Mouse (Mus musculus) hindlimb bud, embryonic 11.5 days (tissue): ENCODE results near the gene Ran.

Experiments
- DNase-seq: peaks from one replicate; pipeline ENCODE4 v3.0.0-alpha.2; 2012; ENCODE audit warnings: low read depth, low spot score; ENCODE audit errors: extremely low spot score

The Ran gene

GRCm38 (mm10) chr5:129010937-129011336, 8.9 kb upstream of the Ran start:
- DNase-seq = no peak

DNA sequence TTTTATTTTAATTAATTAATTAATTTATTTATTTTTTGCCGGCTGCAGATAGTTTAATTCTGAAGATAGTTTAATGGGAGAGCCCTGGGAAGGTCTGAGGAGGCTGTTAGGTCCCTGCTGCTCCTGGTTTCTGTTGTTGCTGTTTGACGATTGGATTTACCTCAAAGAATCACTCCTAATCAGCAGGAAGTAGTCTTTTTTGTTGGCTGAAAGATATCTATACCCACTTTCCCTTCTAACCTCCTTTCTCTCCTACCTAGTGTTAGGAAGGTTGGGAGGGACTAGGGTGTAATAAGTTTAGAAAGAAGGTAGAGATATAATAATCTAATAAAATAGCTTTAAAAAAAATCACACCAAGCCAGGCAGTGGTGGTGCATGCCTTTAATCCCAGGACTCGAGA, 4.8 kb upstream of the Ran start:
- DNase-seq = no peak

- no peak for DNase-seq
These were observed 4.3 kb upstream of the Ran start for GRCm38 (mm10) chr5:129015540-129015939.

DNA sequence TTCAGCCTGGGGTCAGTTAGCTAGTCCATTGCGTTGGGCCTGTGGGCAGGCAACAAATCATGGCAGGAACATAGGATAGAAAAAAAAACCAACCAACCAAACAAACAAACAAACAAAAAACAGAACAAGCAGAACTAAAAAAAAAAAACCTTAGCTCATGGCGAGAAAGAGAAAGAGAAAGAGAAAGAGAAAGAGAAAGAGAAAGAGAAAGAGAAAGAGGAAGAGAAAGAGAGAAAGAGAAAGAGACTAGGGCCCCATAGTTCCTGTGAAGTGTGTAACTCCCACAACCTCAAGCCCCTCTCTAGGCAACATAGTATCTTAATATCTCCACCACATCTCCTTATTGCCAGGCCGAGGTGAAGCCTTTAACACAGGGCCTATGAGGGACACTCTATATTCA, 3.5 kb upstream of the Ran start:
- DNase-seq = no peak

- no peak for DNase-seq
These were observed 933 bp upstream of the Ran start for GRCm38 (mm10) chr5:129018782-129019489.

DNA sequence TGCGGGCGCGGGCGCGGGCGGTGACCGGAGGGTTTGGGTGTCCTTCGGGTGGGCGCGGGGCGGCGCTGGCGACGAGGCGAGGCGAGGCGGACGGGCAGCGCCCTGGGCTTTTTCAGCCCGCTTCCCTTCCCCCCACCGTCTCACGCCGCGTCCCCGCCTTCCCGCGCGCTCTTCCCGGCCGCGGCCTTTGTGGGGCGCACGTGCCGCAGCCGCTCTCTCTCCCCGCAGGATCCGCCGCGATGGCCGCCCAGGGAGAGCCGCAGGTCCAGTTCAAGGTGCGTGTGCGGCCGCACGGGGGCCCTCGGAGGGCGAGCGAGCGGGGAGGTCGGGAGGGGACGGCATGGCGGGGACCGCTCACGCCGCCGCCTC, 415 bp downstream of the Ran start:
- no peak for DNase-seq

- no peak for DNase-seq
These were observed 862 bp downstream of the Ran start for GRCm38 (mm10) chr5:129020731-129021130.

DNA sequence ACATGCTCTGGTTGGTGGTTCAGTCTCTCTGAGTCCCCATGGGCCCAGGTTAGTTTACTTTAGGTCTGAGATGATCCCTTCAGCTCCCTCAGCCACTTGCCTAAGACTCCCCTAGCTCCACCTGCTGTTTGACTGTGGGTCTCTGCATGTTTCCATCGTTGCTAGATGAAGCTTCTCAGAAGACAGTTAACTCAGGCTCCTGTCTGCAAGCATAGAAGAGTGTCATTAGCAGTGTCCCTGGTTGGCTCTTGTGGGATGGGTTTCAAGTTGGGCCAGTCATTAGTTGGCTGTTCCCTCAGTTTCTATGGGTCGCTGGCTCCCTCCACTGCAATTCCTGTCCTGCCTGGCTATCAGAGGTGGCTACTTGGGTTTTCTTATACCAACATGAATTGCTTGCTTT, 5.2 kb downstream of the Ran start:
- DNase-seq = no peak

DNA sequence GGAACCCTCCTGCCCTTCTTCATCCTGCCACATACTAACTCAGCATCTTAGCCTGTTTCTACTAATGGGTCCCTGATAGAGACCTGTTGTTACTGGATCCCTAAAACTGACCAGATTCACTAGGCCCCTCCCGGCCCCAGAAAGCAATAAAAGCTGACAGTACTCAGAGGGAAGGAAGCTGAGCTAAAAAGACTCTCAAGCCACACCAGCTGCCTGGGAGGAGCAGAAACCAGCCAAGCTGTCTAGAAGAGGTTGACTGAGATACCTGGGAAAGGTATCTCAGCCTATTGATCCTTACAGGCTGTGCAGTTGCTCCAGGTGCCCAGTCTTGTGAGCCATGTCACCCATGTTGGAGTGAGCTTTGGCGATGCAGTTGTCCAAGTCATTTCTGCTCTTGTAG, 5.9 kb downstream of the Ran start:
- DNase-seq = no peak

- no peak for DNase-seq
These were observed 6.3 kb downstream of the Ran start for GRCm38 (mm10) chr5:129026171-129026570.

GRCm38 (mm10) chr5:129026637-129027036, 6.8 kb downstream of the Ran start:
- no peak for DNase-seq

DNA sequence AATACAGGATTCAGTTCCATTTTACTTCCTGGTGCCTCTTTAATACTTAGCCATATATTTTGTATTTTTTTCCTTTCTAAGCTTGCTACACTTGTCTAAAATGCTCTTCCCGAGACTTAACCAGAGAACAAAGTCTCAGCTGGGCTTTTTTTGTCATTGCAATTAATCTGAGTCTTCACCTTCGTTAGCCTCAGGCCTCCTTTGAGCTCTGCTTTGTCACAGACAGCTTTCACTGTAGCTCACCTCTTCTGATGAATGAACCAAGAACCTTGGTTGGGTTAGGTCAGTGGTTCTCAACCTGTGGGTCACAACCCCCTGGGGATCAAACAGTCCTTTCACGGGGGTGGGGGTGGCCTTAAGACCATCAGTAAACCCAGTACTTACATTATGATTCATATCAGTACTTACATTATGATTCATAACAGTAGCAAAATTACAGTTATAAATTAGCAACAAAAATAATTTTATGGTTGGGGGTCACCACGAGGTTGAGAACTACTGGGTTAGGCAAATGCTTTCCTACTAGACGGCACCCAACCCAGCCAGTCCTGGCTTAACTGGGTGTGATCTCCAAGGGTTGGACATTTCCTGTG, 9.4 kb downstream of the Ran start:
- DNase-seq = no peak

- DNase-seq = no peak
These were observed 16.8 kb downstream of the Ran start for GRCm38 (mm10) chr5:129036678-129037077.

DNA sequence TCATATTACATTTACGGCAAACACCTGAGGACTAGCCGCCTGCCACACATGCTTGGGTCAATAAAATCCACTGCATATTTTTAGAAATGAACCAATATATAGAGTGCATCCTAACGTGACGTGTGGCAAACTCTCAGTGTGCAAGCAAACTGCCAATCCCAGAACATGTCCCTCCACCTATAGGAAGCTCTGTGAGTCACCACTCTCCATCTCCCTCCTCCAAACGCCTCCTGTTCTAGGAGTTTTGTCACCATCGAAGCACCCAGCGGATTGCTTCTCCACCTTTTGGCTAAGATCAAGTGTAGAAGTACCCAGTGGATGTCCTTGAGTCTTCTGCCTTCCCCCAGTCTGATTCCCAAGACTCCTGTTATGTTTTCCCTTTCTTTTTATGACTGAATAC, 17.9 kb downstream of the Ran start:
- DNase-seq = no peak

DNA sequence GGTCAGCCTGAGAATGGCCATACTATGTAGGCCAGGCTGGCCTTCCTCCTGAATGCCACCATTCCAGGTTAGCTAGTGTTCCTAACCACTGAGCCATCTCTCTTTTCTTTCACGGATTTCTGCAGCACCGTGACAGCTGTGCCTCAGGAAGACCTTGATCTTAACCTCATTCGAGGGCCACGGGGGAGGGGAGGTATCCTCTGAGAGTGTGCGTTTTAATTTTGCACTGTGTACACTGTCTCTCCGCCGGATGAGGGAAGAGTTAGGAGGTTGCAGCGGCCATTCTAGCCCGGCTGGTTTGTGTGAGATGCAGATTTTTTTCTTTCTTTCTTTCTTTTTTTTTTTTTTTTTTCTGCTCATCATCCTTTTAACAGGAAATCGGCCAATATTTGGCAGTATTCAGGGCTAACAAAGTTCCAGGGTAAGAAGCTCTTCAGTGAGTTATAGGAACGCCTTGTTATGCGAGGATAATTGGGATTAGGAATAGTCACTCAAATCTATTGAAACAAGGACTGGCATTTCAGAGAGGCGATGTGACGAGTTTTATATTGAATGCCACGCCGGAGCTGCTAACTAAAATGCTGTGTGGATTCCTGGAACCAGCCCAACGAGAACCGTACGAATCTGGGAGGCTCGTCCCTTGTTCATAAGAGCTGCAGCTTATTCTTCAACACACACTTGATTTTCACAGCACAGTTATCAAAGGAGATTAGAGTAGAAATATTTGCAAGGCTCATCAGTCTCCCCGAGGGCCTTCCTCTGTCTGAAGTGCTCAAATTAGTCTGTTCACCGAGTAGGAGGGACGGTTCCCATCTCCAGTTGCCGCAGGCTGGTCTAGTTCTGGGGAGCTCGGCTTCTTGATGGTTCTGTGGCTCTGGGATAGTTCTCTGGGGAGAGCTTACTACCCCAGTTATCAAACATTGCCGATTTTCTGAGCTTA, 26.0 kb downstream of the Ran start:
- DNase-seq = no peak

- DNase-seq = no peak
These were observed 29.5 kb downstream of the Ran start for GRCm38 (mm10) chr5:129049372-129049771.

DNA sequence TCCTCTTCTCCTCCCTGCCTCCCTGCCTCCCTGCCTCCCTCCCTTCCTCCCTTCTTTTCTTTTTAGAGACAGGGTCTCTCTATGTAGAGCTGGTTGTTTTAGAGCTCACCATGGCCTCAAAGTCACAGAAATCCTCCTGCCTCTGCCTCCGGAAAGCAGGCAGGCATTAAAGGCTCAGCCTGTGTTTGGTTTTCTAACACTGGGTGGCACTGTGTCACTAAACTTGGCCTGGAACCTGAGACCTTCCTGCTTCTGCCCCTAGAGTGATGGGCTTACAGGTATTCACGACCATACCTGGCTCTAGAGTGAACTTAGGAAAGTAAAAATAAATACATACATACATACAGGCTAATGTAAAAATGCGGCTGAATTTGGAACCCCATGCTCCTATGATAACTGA, 32.0 kb downstream of the Ran start:
- no peak for DNase-seq

DNA sequence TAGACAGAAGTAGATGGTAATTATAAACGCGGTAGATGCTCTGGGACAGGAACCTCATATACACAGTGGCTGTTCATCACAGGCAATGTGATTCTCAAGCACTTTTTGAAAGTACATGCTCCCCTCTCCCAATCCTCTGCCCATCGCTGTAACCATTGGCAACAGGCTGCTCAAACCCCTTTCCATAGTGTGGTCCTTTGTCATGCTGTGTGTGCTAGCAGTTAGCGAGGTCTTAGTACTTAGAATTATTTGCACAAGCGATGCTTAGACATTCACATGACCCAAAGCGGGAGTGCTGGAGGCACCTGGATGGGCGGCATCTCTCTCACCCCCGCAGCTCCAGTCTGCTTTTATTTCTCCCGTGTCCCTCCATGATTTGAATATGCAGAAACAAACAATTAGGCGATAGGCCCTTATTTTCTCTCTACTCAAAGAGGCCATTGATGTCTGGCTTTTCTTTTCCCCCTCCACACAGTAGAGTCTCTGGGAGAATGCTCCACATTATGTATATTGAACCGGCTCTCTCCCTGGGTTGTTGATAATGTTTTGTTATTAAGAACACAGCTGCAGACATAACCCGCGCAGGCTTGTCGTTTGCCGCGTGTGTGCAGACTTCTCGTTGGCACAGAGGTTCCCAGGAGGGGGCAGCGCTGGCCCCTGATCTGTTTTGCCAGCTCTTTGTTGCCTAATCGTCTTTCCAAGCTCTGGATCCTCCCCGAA, 32.9 kb downstream of the Ran start:
- no peak for DNase-seq

GRCm38 (mm10) chr5:129054675-129055284, 34.9 kb downstream of the Ran start:
- DNase-seq = no peak

GRCm38 (mm10) chr5:129059116-129059515, 39.2 kb downstream of the Ran start:
- no peak for DNase-seq

DNA sequence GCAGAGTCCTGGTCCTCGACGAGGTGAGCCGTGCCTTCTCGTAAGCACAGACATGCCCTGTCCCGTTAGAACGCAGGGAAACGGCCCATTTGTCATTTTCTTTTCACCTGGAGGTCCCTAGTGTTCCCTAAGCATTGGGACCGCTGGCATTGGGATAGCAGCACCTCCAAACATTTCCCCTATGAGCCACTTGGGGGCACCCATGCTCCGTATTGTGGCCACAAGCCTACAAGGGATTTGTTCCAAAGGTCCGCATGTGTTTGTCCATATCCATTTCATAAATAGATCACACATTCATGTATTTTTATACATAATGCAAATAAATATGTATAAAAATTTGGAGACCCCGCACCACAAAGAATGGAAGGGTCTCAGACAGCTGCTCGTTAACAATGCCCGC, 41.7 kb downstream of the Ran start:
- DNase-seq = peak; percentile 20
